Comparison of ENCODE assay signal across 16 mouse cellular contexts in the genomic region with DNA sequence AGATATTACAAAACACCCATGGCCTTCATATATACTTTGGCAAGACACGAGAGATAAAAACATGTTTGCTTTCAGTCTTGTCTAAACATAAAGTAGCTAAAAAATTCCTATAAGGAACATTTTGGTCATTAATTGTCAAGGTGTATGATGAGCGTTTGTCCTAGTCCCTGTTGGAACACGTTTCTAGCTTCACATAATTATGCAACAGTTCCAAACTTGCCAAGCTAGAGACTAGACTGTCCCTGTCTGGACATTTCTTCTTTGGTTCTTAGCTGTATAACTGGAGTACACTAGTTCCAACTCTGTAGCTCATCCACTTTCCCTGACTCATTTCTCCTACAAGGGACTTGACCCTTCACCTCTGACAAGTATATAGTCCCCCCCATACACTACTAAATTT.
"Had no signal": no experiment of that assay in that cellular context is flagged by ENCODE, and none has a peak within 500 bp of the region (broad histone marks: within the 10 kb centered on the region; RNA-seq: fewer than 3 reads in every experiment).

No protein-coding gene starts in this region.

- H3K4me2 ChIP-seq: neural tube, embryonic 12.5 days; neural tube, embryonic 13.5 days; neural tube, embryonic 15.5 days; stomach, embryonic 15.5 days had no signal

- DNase-seq: retina, postnatal 1 day; right cerebral cortex, adult 18-20 months; right cerebral cortex, postnatal 14 days; right cerebral cortex, postnatal 25 days; right cerebral cortex, postnatal 4 days; spleen, adult 18-20 months; thymus, adult 18-20 months; thymus, adult 2 months; thymus, postnatal 14 days; thymus, postnatal 25 days; thymus, postnatal 36 days had no signal

- H3K4me3 ChIP-seq: neural tube, embryonic 12.5 days; neural tube, embryonic 13.5 days; neural tube, embryonic 15.5 days; stomach, embryonic 15.5 days had no signal

- H3K9me3 ChIP-seq: neural tube, embryonic 12.5 days; neural tube, embryonic 13.5 days; neural tube, embryonic 15.5 days; stomach, embryonic 15.5 days had no signal

- H3K27me3 ChIP-seq: neural tube, embryonic 12.5 days; neural tube, embryonic 13.5 days; neural tube, embryonic 15.5 days; stomach, embryonic 15.5 days had no signal

- H3K9ac ChIP-seq: neural tube, embryonic 12.5 days; neural tube, embryonic 13.5 days; neural tube, embryonic 15.5 days; stomach, embryonic 15.5 days had no signal

- H3K4me1 ChIP-seq: neural tube, embryonic 12.5 days; neural tube, embryonic 13.5 days; neural tube, embryonic 15.5 days; stomach, embryonic 15.5 days had no signal

- H3K27ac ChIP-seq: neural tube, embryonic 12.5 days; neural tube, embryonic 13.5 days; neural tube, embryonic 15.5 days; stomach, embryonic 15.5 days; stomach, postnatal 0 days had no signal

- H3K36me3 ChIP-seq: neural tube, embryonic 12.5 days; neural tube, embryonic 13.5 days; neural tube, embryonic 15.5 days; stomach, embryonic 15.5 days had no signal
